In genomic region chr7:46586621-46587216, GRCm38 (mm10) we compare ENCODE assay signal across 14 mouse cellular contexts. TPM values are rescaled to one million over a fixed set of nuclear protein-coding genes. Genes with fewer than 3 reads are reported as not detected.
A peak's percentile ranks its signal among the peaks of the same experiment; 100 is the strongest.
DNase-seq lines count a peak whose midpoint lies in the region; ATAC-seq and TF ChIP-seq lines count a peak whose summit lies in the region.
"Had no signal": no experiment of that assay in that cellular context is flagged by ENCODE, and none has a peak within 500 bp of the region (broad histone marks: within the 10 kb centered on the region; RNA-seq: fewer than 3 reads in every experiment).

No protein-coding gene starts in this region.

- ATAC-seq in heart, embryonic 11.5 days (replicated peaks; ENCODE audit: insufficient number of reproducible peaks, low FRiP score, low TSS enrichment) = no peak
- ATAC-seq in midbrain, embryonic 14.5 days (ENCODE audit: low FRiP score, low TSS enrichment) = no peak
- ATAC-seq: forebrain, embryonic 15.5 days had no signal

- no peak for DNase-seq in heart, postnatal 25 days (ENCODE audit: low spot score)
- no peak for DNase-seq in midbrain, embryonic 10.5 days (ENCODE audit: low spot score)
- no peak for DNase-seq in midbrain, embryonic 14.5 days
- DNase-seq in thymus, postnatal 4 days = peak; percentile 48
- no peak for DNase-seq in left cerebral cortex, adult 9 months (ENCODE audit: low spot score in 2 of 2)
- DNase-seq: adrenal gland, adult 2 months had no signal

- TF ChIP-seq POLR2A in cortical plate, adult 2 months (IDR thresholded peaks at IDR 0.05; ENCODE audit: extremely low read depth, insufficient read depth, low read length) = no peak

- H3K4me1 ChIP-seq in heart, embryonic 11.5 days (ENCODE audit: control insufficient read depth, insufficient read depth, low read length) = peaks cover 13% of the 10 kb centered on the region; the same call in 1 of the 2 replicates
- peaks cover 7% of the 10 kb centered on the region for H3K4me1 ChIP-seq in midbrain, embryonic 10.5 days
- 0 out of 2 replicates have a peak, but pooled peaks cover 3% of the 10 kb centered on the region for H3K4me1 ChIP-seq in midbrain, embryonic 14.5 days (ENCODE audit: control insufficient read depth, insufficient read depth, low read length)
- peaks cover 8% of the 10 kb centered on the region for H3K4me1 ChIP-seq in cortical plate, adult 2 months (ENCODE audit: control insufficient read depth, insufficient read depth, low read length)
- H3K4me1 ChIP-seq: kidney, embryonic 15.5 days; limb, embryonic 12.5 days had no signal

- 74% methylated on average over 10 of the region's 10 CpGs for WGBS in heart, embryonic 11.5 days (ENCODE audit: insufficient replicate concordance)
- 90% methylated on average over 10 of the region's 10 CpGs for WGBS in midbrain, embryonic 10.5 days
- 85% methylated on average over 10 of the region's 10 CpGs for WGBS in midbrain, embryonic 14.5 days

- TF ChIP-seq CTCF in cortical plate, adult 2 months (IDR thresholded peaks at IDR 0.05; ENCODE audit: extremely low read depth, insufficient read depth, low read length) = no peak

- peak overlapping the region; percentile 30 for H3K4me2 ChIP-seq in heart, embryonic 11.5 days
- no peak overlapping the region for H3K4me2 ChIP-seq in midbrain, embryonic 14.5 days (ENCODE audit: low read length)
- H3K4me2 ChIP-seq: embryonic facial prominence, embryonic 13.5 days; forebrain, embryonic 15.5 days; kidney, embryonic 15.5 days; limb, embryonic 12.5 days had no signal

- no peaks in the 10 kb centered on the region for H3K27me3 ChIP-seq in heart, embryonic 11.5 days (ENCODE audit: control insufficient read depth, insufficient read depth, low read length)
- H3K27me3 ChIP-seq in midbrain, embryonic 10.5 days (ENCODE audit: low read depth, poor library complexity, severe bottlenecking) = no peaks in the 10 kb centered on the region
- H3K27me3 ChIP-seq in midbrain, embryonic 14.5 days (ENCODE audit: control insufficient read depth, insufficient read depth, low read length) = no peaks in the 10 kb centered on the region
- H3K27me3 ChIP-seq: CH12.LX; embryonic facial prominence, embryonic 13.5 days; forebrain, embryonic 15.5 days; kidney, embryonic 15.5 days; limb, embryonic 12.5 days; Patski had no signal

- peak overlapping the region; percentile 23; the same call in 1 of the 2 replicates for H3K9ac ChIP-seq in heart, embryonic 11.5 days (ENCODE audit: low read depth, low read length)
- H3K9ac ChIP-seq in midbrain, embryonic 14.5 days (replicated peaks; ENCODE audit: low read length) = no peak overlapping the region
- H3K9ac ChIP-seq: embryonic facial prominence, embryonic 13.5 days; forebrain, embryonic 15.5 days; kidney, embryonic 15.5 days; limb, embryonic 12.5 days had no signal

- peak overlapping the region; percentile 76 for H3K27ac ChIP-seq in heart, embryonic 11.5 days (ENCODE audit: low read depth, low read length)
- 0 out of 2 replicates have a peak overlapping the region, but pooled peaks have one; percentile 42 for H3K27ac ChIP-seq in midbrain, embryonic 10.5 days (replicated peaks)
- H3K27ac ChIP-seq in midbrain, embryonic 14.5 days (replicated peaks; ENCODE audit: low read depth, low read length) = no peak overlapping the region
- H3K27ac ChIP-seq in cortical plate, adult 2 months (ENCODE audit: insufficient read depth, low read length) = peak overlapping the region; percentile 41; the same call in 1 of the 2 replicates
- H3K27ac ChIP-seq: embryonic facial prominence, embryonic 13.5 days; forebrain, embryonic 15.5 days; kidney, embryonic 15.5 days; limb, embryonic 12.5 days had no signal

- intact Hi-C loops in heart, postnatal 25 days (cut with DNase I) = no loop called here

- H3K4me3 ChIP-seq in heart, embryonic 11.5 days (ENCODE audit: low read depth, low read length) = no peak overlapping the region
- no peak overlapping the region for H3K4me3 ChIP-seq in midbrain, embryonic 10.5 days
- no peak overlapping the region for H3K4me3 ChIP-seq in midbrain, embryonic 14.5 days (replicated peaks; ENCODE audit: low read depth, low read length)
- no peak overlapping the region for H3K4me3 ChIP-seq in cortical plate, adult 2 months (ENCODE audit: insufficient read depth, low read length)
- H3K4me3 ChIP-seq: embryonic facial prominence, embryonic 13.5 days; forebrain, embryonic 15.5 days; kidney, embryonic 15.5 days; limb, embryonic 12.5 days had no signal

- H3K36me3 ChIP-seq in heart, embryonic 11.5 days (ENCODE audit: control insufficient read depth, insufficient read depth, low read length) = no peaks in the 10 kb centered on the region
- peaks cover 3% of the 10 kb centered on the region; the same call in 1 of the 2 replicates for H3K36me3 ChIP-seq in midbrain, embryonic 10.5 days
- 0 out of 2 replicates have a peak, but pooled peaks cover 8% of the 10 kb centered on the region for H3K36me3 ChIP-seq in midbrain, embryonic 14.5 days (ENCODE audit: control insufficient read depth, insufficient read depth, low read length)
- H3K36me3 ChIP-seq: embryonic facial prominence, embryonic 13.5 days; forebrain, embryonic 15.5 days; kidney, embryonic 15.5 days; limb, embryonic 12.5 days had no signal

- no peaks in the 10 kb centered on the region for H3K9me3 ChIP-seq in heart, embryonic 11.5 days (replicated peaks; ENCODE audit: control insufficient read depth, low read length)
- H3K9me3 ChIP-seq in midbrain, embryonic 10.5 days (replicated peaks) = no peaks in the 10 kb centered on the region
- H3K9me3 ChIP-seq in midbrain, embryonic 14.5 days (ENCODE audit: control insufficient read depth, low read length) = no peaks in the 10 kb centered on the region
- H3K9me3 ChIP-seq: embryonic facial prominence, embryonic 13.5 days; forebrain, embryonic 15.5 days; kidney, embryonic 15.5 days; limb, embryonic 12.5 days had no signal

RNA-seq across cellular contexts. Expression of gene Sergef, which starts 52.9 kb away (rescaled TPM):
- 10.7 and 11.6 TPM in 2 replicates for polyA plus RNA-seq in heart, embryonic 11.5 days (2014; fragmentation: Nextera tagmentation; extraction: Ambion mirVana)
- 1 to 10 TPM; 3.7 to 4.0 TPM for total RNA-seq in heart, postnatal 25 days (2021)
- polyA plus RNA-seq in midbrain, embryonic 10.5 days (2016; fragmentation: Nextera tagmentation; extraction: Ambion mirVana) = 17.6 and 19.6 TPM in 2 replicates
- 31.1 and 36.5 TPM in 2 replicates for polyA plus RNA-seq in midbrain, embryonic 14.5 days (2014; fragmentation: Nextera tagmentation; extraction: Ambion mirVana)
- polyA plus RNA-seq in cortical plate, adult 2 months (2012; rRNA removed) = 44.9 and 46.8 TPM in 2 replicates
